Comparison of ENCODE assay signal across 9 mouse cellular contexts in the genomic region with DNA sequence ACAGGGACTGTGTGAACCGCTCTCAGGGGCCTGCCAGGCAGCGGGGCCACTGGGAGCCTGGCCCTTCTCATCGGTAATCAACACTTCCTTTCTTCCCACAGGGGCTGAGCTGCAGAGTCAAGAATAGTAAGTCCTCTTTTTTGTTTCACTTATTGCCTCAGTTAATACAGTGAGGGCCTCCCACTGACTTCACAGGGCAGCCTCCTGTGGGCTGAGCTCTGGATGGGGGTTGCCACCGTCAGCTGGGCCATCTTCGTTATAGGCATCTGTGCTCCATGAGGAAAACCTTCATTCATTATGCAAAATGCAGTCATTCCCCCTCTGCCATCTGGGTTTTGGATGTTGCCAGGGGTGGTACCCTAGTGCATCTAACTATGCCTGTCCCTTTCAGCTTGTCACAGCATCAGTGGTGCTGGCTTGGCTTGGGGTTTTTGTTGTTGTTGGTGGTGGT. TPM values are rescaled to one million over a fixed set of nuclear protein-coding genes. Genes with fewer than 3 reads are reported as not detected.
A peak's percentile ranks its signal among the peaks of the same experiment; 100 is the strongest.
DNase-seq lines count a peak whose midpoint lies in the region; ATAC-seq lines count a peak whose summit lies in the region.
"Had no signal": no experiment of that assay in that cellular context is flagged by ENCODE, and none has a peak within 500 bp of the region (broad histone marks: within the 10 kb centered on the region; RNA-seq: fewer than 3 reads in every experiment).

No protein-coding gene starts in this region.

- no peak overlapping the region for H3K9ac ChIP-seq in liver, embryonic 13.5 days
- H3K9ac ChIP-seq in liver, embryonic 11.5 days (ENCODE audit: low read depth, low read length): no peak overlapping the region
- peak overlapping the region; percentile 35; the same call in 1 of the 2 replicates for H3K9ac ChIP-seq in hindbrain, embryonic 12.5 days

- peaks cover 21% of the 10 kb centered on the region for H3K36me3 ChIP-seq in liver, embryonic 13.5 days
- H3K36me3 ChIP-seq in liver, embryonic 11.5 days (ENCODE audit: control insufficient read depth, insufficient read depth, low read length): no peaks in the 10 kb centered on the region; the same call in 1 of the 2 replicates
- no peaks in the 10 kb centered on the region for H3K36me3 ChIP-seq in embryonic facial prominence, embryonic 10.5 days (replicated peaks)
- no peaks in the 10 kb centered on the region for H3K36me3 ChIP-seq in hindbrain, embryonic 12.5 days

- H3K27me3 ChIP-seq in liver, embryonic 13.5 days: no peaks in the 10 kb centered on the region
- no peaks in the 10 kb centered on the region for H3K27me3 ChIP-seq in liver, embryonic 11.5 days (replicated peaks; ENCODE audit: control insufficient read depth, insufficient read depth, low read length)
- no peaks in the 10 kb centered on the region for H3K27me3 ChIP-seq in embryonic facial prominence, embryonic 10.5 days (replicated peaks; ENCODE audit: low read depth, poor library complexity, severe bottlenecking)
- no peaks in the 10 kb centered on the region for H3K27me3 ChIP-seq in hindbrain, embryonic 12.5 days

- DNase-seq in liver, embryonic 13.5 days: no peak
- DNase-seq in liver, embryonic 11.5 days (ENCODE audit: low spot score): no peak
- no peak for DNase-seq in embryonic facial prominence, embryonic 10.5 days (ENCODE audit: low spot score)
- DNase-seq in naive thymus-derived CD4-positive, alpha-beta T cell, adult 2 months (ENCODE audit: low read depth): peak; percentile 32
- no peak for DNase-seq in MN1 (ENCODE audit: low spot score)
- DNase-seq in kidney, adult 8-10 months: no peak
- no peak for DNase-seq in left cerebral cortex, adult 8-10 months (ENCODE audit: low spot score in 2 of 2)

- 37% methylated on average over 5 of the region's 5 CpGs for WGBS in liver, embryonic 13.5 days (ENCODE audit: insufficient replicate concordance)
- 25% methylated on average over 5 of the region's 5 CpGs for WGBS in liver, embryonic 11.5 days
- WGBS in embryonic facial prominence, embryonic 10.5 days: 11% methylated on average over 5 of the region's 5 CpGs
- 3% methylated on average over 5 of the region's 5 CpGs for WGBS in hindbrain, embryonic 12.5 days

- 0 out of 2 replicates have a peak overlapping the region, but pooled peaks have one; percentile 39 for H3K27ac ChIP-seq in liver, embryonic 13.5 days
- H3K27ac ChIP-seq in liver, embryonic 11.5 days (ENCODE audit: low read depth, low read length): no peak overlapping the region
- peak overlapping the region; percentile 70 for H3K27ac ChIP-seq in embryonic facial prominence, embryonic 10.5 days (replicated peaks)
- peak overlapping the region; percentile 90 for H3K27ac ChIP-seq in hindbrain, embryonic 12.5 days

- H3K9me3 ChIP-seq in liver, embryonic 13.5 days (replicated peaks): no peaks in the 10 kb centered on the region
- H3K9me3 ChIP-seq in liver, embryonic 11.5 days (ENCODE audit: control insufficient read depth, low read length): no peaks in the 10 kb centered on the region
- no peaks in the 10 kb centered on the region for H3K9me3 ChIP-seq in embryonic facial prominence, embryonic 10.5 days
- no peaks in the 10 kb centered on the region for H3K9me3 ChIP-seq in hindbrain, embryonic 12.5 days (replicated peaks)

- peaks cover 71% of the 10 kb centered on the region for H3K4me1 ChIP-seq in liver, embryonic 13.5 days (replicated peaks)
- H3K4me1 ChIP-seq in liver, embryonic 11.5 days (replicated peaks; ENCODE audit: control insufficient read depth, insufficient read depth, low read length): peaks cover 19% of the 10 kb centered on the region
- peaks cover 28% of the 10 kb centered on the region for H3K4me1 ChIP-seq in embryonic facial prominence, embryonic 10.5 days
- H3K4me1 ChIP-seq in hindbrain, embryonic 12.5 days: peaks cover 44% of the 10 kb centered on the region

- no peak overlapping the region for H3K4me2 ChIP-seq in liver, embryonic 13.5 days
- H3K4me2 ChIP-seq in liver, embryonic 11.5 days: no peak overlapping the region; the same call in 1 of the 2 replicates
- peak overlapping the region; percentile 27 for H3K4me2 ChIP-seq in hindbrain, embryonic 12.5 days (replicated peaks)

- no peak for ATAC-seq in liver, embryonic 13.5 days (ENCODE audit: low read depth)
- ATAC-seq in liver, embryonic 11.5 days (replicated peaks; ENCODE audit: low FRiP score): no peak
- ATAC-seq in hindbrain, embryonic 12.5 days (ENCODE audit: low FRiP score): peak; percentile 91

- no peak overlapping the region for H3K4me3 ChIP-seq in liver, embryonic 13.5 days (replicated peaks)
- no peak overlapping the region for H3K4me3 ChIP-seq in liver, embryonic 11.5 days (ENCODE audit: low read depth, low read length)
- no peak overlapping the region for H3K4me3 ChIP-seq in embryonic facial prominence, embryonic 10.5 days
- H3K4me3 ChIP-seq in hindbrain, embryonic 12.5 days: no peak overlapping the region

RNA-seq across cellular contexts. Expression of gene Il17ra, which starts 9.0 kb away (rescaled TPM):
- polyA plus RNA-seq in liver, embryonic 13.5 days (2015; fragmentation: Nextera tagmentation; extraction: Ambion mirVana): 9.3 and 10.8 TPM in 2 replicates
- polyA plus RNA-seq in liver, embryonic 11.5 days (2014; fragmentation: Nextera tagmentation; extraction: Ambion mirVana): 6.8 and 8.7 TPM in 2 replicates
- 3.1 and 3.7 TPM in 2 replicates for polyA plus RNA-seq in embryonic facial prominence, embryonic 10.5 days (2016; fragmentation: Nextera tagmentation; extraction: Ambion mirVana)
- 11.4 and 12.3 TPM in 2 replicates for polyA plus RNA-seq in hindbrain, embryonic 12.5 days (2016; fragmentation: Nextera tagmentation; extraction: Ambion mirVana)
- 10 to 100 TPM; 13.8 to 24.1 (median 17.1) TPM for total RNA-seq in left cerebral cortex, adult 8-10 months (2022)

RNA-seq across cellular contexts. Expression of gene Tmem121b, which starts 21.6 kb away (rescaled TPM):
- not detected in 2 replicates for polyA plus RNA-seq in liver, embryonic 13.5 days (2015; fragmentation: Nextera tagmentation; extraction: Ambion mirVana)
- 0.07 TPM in 1 of 2 replicates, not detected in the other for polyA plus RNA-seq in liver, embryonic 11.5 days (2014; fragmentation: Nextera tagmentation; extraction: Ambion mirVana)
- 0.18 and 0.25 TPM in 2 replicates for polyA plus RNA-seq in embryonic facial prominence, embryonic 10.5 days (2016; fragmentation: Nextera tagmentation; extraction: Ambion mirVana)
- 3.2 and 4.1 TPM in 2 replicates for polyA plus RNA-seq in hindbrain, embryonic 12.5 days (2016; fragmentation: Nextera tagmentation; extraction: Ambion mirVana)
- total RNA-seq in left cerebral cortex, adult 8-10 months (2022): 10 to 100 TPM; 43.6 to 47.4 (median 46.5) TPM
- total RNA-seq: neutrophil, adult 5-6 weeks had no signal

RNA-seq across cellular contexts. Expression of gene Hdhd5, which starts 59.1 kb away (rescaled TPM):
- 11.5 and 12.5 TPM in 2 replicates for polyA plus RNA-seq in liver, embryonic 13.5 days (2015; fragmentation: Nextera tagmentation; extraction: Ambion mirVana)
- polyA plus RNA-seq in liver, embryonic 11.5 days (2014; fragmentation: Nextera tagmentation; extraction: Ambion mirVana): 19.9 and 20.7 TPM in 2 replicates
- polyA plus RNA-seq in embryonic facial prominence, embryonic 10.5 days (2016; fragmentation: Nextera tagmentation; extraction: Ambion mirVana): 22.9 and 24.0 TPM in 2 replicates
- polyA plus RNA-seq in hindbrain, embryonic 12.5 days (2016; fragmentation: Nextera tagmentation; extraction: Ambion mirVana): 19.5 and 20.9 TPM in 2 replicates
- 10 to 100 TPM; 31.7 to 36.8 (median 33.9) TPM for total RNA-seq in left cerebral cortex, adult 8-10 months (2022)
